Comparison of ENCODE assay signal across 26 mouse cellular contexts in the genomic region with DNA sequence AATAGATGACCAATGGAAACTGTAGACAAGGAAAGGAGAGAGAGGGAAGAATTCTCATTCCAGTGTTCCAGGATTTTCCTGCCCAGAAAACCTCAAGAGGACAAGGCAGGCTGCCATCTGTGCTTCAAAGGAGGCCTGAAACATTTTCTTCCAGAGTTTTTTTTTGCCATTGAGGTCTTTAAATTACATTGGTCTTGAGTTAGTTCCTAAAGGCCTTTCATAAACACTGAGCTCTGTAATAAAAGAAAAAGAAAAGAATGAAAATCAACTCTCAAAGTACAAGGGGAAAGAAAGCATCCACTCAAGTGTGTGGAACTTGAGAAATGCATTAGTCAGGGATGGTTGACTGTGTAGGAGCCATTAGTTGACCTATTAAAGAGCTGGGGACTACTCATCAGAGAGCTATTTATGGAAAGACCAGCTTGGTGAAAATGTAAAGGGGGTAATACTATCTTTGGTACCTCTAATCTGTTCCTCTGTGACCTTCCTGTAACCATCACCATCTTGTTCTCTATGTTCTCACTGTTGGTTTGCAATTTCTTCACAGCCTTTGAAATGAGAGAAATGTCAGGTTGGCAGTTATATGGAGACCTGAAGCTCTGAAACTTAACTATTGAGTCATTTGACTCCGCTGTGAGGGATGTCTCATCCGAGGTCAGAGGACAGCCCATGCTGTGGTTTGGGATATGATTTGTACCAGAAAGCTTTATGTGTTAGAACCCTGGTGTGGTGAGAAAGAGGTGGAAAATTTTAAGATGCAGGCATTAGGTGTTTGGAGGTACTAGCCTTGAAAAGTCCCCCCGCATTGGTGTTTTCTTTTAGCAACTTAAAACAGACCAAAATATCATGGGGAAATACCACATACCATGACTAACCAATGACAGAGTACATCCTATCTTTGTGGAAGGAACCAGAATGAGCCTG. TPM values are rescaled to one million over a fixed set of nuclear protein-coding genes. Genes with fewer than 3 reads are reported as not detected.
DNase-seq lines count a peak whose midpoint lies in the region; ATAC-seq lines count a peak whose summit lies in the region.
"Had no signal": no experiment of that assay in that cellular context is flagged by ENCODE, and none has a peak within 500 bp of the region (broad histone marks: within the 10 kb centered on the region; RNA-seq: fewer than 3 reads in every experiment).

No protein-coding gene starts in this region.

- ATAC-seq in CD4-positive, CD25-positive, alpha-beta regulatory T cell, adult 4 months, result peak; percentile 78
- ATAC-seq: forebrain, embryonic 15.5 days had no signal

- DNase-seq in 3134 (ENCODE audit: extremely low read depth, insufficient read length, low spot score) (peak; percentile 71), 3T3-L1 (ENCODE audit: low read depth, low spot score) (peak; percentile 88), adipocyte (ENCODE audit: low spot score) (peak; percentile 18)
- DNase-seq in adrenal gland, adult (ENCODE audit: inconsistent age in 2 of 2, low spot score in 1 of 2), result no peak
- no peak for DNase-seq in spleen, adult 18-20 months
- no peak for DNase-seq in right cerebral cortex, adult 2 months (ENCODE audit: low spot score in 2 of 2)
- DNase-seq: adrenal gland, postnatal 14 days; cerebellum, adult 2 months; cerebellum, postnatal 25 days; kidney, adult 2 months; kidney, postnatal 14 days; liver, embryonic 13.5 days; right cerebral cortex, adult 18-20 months had no signal

RNA-seq across cellular contexts. Expression of a gene that starts 34.2 kb away (rescaled TPM):
- 100 to 1,000 TPM; 113 to 114 TPM for polyA plus RNA-seq in CD4-positive, CD25-positive, alpha-beta regulatory T cell, adult 4 months (2017; shearing (Covaris generic))

RNA-seq across cellular contexts. Expression of a gene that starts 51.0 kb away (rescaled TPM):
- polyA plus RNA-seq in CD4-positive, CD25-positive, alpha-beta regulatory T cell, adult 4 months (2017; shearing (Covaris generic)), result not detected
- polyA plus RNA-seq: cerebellum, adult 2 months; embryonic facial prominence, embryonic 13.5 days; forebrain, embryonic 15.5 days; gonadal fat pad, adult 2 months; heart, embryonic 11.5 days; hindbrain, embryonic 11.5 days; kidney, adult 2 months; limb, embryonic 13.5 days; liver, embryonic 13.5 days; lung, embryonic 14.5 days; macrophage; midbrain, postnatal 0 days; neural tube, embryonic 15.5 days; testis, adult 2 months; urinary bladder, adult 2 months had no signal

Comparison
In these comparisons a context has a peak if more than half of its experiments do, and no peak if none do; other contexts are left out.
1. DNase-seq: peak in 3134 (single experiment), 3T3-L1 (single experiment) and adipocyte (single experiment); none in adrenal gland, adult (0 of 2), spleen, adult 18-20 months (0 of 2) and right cerebral cortex, adult 2 months (0 of 2).